Mouse (Mus musculus): ENCODE results near the gene Cerk. TPM values are rescaled to one million over a fixed set of nuclear protein-coding genes. Genes with fewer than 3 reads are reported as not detected.

Gene Cerk
- polyA plus RNA-seq, 1 experiment from 2014 or later, result 6.1 TPM

DNA sequence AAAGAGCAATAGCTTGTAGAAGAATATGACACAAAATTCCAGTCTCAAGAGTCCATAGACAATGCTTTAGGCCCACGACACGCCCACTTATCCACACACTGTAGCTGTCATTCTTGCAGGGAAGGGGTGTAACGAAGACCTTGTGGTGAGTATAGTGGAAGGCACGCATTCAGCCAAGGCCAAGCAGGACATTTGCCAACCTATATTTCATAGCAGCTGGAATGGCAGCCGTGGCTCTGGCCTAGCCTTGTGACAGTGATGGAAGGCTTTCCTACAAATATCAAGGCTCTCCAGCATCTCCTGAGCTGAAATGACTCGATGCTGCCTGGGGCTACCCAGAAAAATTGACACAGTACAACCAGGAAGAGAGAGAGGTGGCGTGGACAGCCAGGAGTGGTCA lies 40.9 kb downstream of the Cerk start:
- H3K9ac ChIP-seq (replicated peaks), result no peak overlapping the region
- H3K4me2 ChIP-seq (ENCODE audit: low read depth, low read length), result no peak overlapping the region
- H3K27ac ChIP-seq (ENCODE audit: low read depth), result no peak overlapping the region
- H3K4me1 ChIP-seq (ENCODE audit: insufficient read depth), result no peaks in the 10 kb centered on the region
- H3K36me3 ChIP-seq (replicated peaks; ENCODE audit: insufficient read depth, low read length), result peaks cover 52% of the 10 kb centered on the region
- ATAC-seq (no peak), DNase-seq (no peak)
- no peaks in the 10 kb centered on the region for H3K9me3 ChIP-seq (ENCODE audit: low read length)
- TF ChIP-seq CTCF (IDR thresholded peaks at IDR 0.05; ENCODE audit: low read depth) (no peak), EP300 (IDR thresholded peaks at IDR 0.05; ENCODE audit: low read depth) (no peak)
- H3K27me3 ChIP-seq (ENCODE audit: insufficient read depth, low read length), result no peaks in the 10 kb centered on the region
- H3K4me3 ChIP-seq (ENCODE audit: low read depth, low read length), result no peak overlapping the region
- 81% methylated on average over 7 of the region's 7 CpGs for WGBS (ENCODE audit: insufficient replicate concordance)

DNA sequence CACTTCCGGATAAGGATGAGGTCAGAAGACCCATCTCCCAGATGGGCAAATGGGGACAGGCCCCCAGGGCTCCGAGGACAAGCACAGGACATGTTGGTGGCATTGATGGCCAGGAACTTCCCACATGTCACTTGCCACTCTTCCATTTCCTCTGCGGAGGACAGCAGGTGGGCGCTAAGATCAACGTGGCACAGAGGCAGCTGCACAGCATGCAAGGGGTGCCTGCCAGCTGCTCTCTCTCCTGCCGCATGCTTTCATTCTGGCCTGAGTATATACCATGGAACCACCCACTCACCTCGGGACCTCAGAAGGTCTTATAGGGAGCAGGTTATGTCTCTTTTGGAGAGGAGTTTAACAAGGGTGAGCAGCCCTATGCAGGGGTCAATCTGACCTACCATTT lies 41.4 kb downstream of the Cerk start:
- H3K27ac ChIP-seq (ENCODE audit: low read depth), result no peak overlapping the region
- WGBS (ENCODE audit: insufficient replicate concordance), result 75% methylated on average over 7 of the region's 7 CpGs
- ATAC-seq (no peak), DNase-seq (no peak)
- no peak for TF ChIP-seq EP300 (IDR thresholded peaks at IDR 0.05; ENCODE audit: low read depth)
- no peak for TF ChIP-seq CTCF (IDR thresholded peaks at IDR 0.05; ENCODE audit: low read depth)
- peaks cover 51% of the 10 kb centered on the region for H3K36me3 ChIP-seq (replicated peaks; ENCODE audit: insufficient read depth, low read length)
- no peaks in the 10 kb centered on the region for H3K9me3 ChIP-seq (ENCODE audit: low read length)
- H3K4me2 ChIP-seq (ENCODE audit: low read depth, low read length), result no peak overlapping the region
- H3K9ac ChIP-seq (replicated peaks), result no peak overlapping the region
- no peak overlapping the region for H3K4me3 ChIP-seq (ENCODE audit: low read depth, low read length)
- H3K27me3 ChIP-seq (ENCODE audit: insufficient read depth, low read length), result no peaks in the 10 kb centered on the region
- no peaks in the 10 kb centered on the region for H3K4me1 ChIP-seq (ENCODE audit: insufficient read depth)

- H3K27ac ChIP-seq (ENCODE audit: low read depth), result no peak overlapping the region
- H3K4me2 ChIP-seq (ENCODE audit: low read depth, low read length), result no peak overlapping the region
- no peaks in the 10 kb centered on the region for H3K27me3 ChIP-seq (ENCODE audit: insufficient read depth, low read length)
- H3K4me1 ChIP-seq (ENCODE audit: insufficient read depth), result no peaks in the 10 kb centered on the region
- TF ChIP-seq EP300 (IDR thresholded peaks at IDR 0.05; ENCODE audit: low read depth) (no peak), CTCF (IDR thresholded peaks at IDR 0.05; ENCODE audit: low read depth) (peak; percentile 93)
- no peak overlapping the region for H3K4me3 ChIP-seq (ENCODE audit: low read depth, low read length)
- ATAC-seq, result no peak
- H3K9ac ChIP-seq (replicated peaks), result no peak overlapping the region
- WGBS (ENCODE audit: insufficient replicate concordance), result 38% methylated on average over 10 of the region's 10 CpGs
- peaks cover 30% of the 10 kb centered on the region for H3K36me3 ChIP-seq (replicated peaks; ENCODE audit: insufficient read depth, low read length)
- H3K9me3 ChIP-seq (ENCODE audit: low read length), result no peaks in the 10 kb centered on the region
- peak; percentile 67 for DNase-seq
These were observed 45.6 kb downstream of the Cerk start for GRCm38 (mm10) chr15:86140323-86140722.

GRCm38 (mm10) chr15:86137638-86138037 lies 48.3 kb downstream of the Cerk start:
- Histone ChIP-seq H3K9ac (replicated peaks) (no peak overlapping the region), H3K27me3 (ENCODE audit: insufficient read depth, low read length) (no peaks in the 10 kb centered on the region), H3K4me3 (ENCODE audit: low read depth, low read length) (no peak overlapping the region), H3K36me3 (replicated peaks; ENCODE audit: insufficient read depth, low read length) (peaks cover 25% of the 10 kb centered on the region), H3K4me1 (ENCODE audit: insufficient read depth) (no peaks in the 10 kb centered on the region), H3K4me2 (ENCODE audit: low read depth, low read length) (no peak overlapping the region), H3K27ac (ENCODE audit: low read depth) (no peak overlapping the region), H3K9me3 (ENCODE audit: low read length) (no peaks in the 10 kb centered on the region)
- WGBS (ENCODE audit: insufficient replicate concordance), result 42% methylated on average over 4 of the region's 4 CpGs
- TF ChIP-seq EP300 (IDR thresholded peaks at IDR 0.05; ENCODE audit: low read depth), result no peak
- TF ChIP-seq CTCF (IDR thresholded peaks at IDR 0.05; ENCODE audit: low read depth), result peak; percentile 71
- DNase-seq (peak; percentile 65), ATAC-seq (no peak)

DNA sequence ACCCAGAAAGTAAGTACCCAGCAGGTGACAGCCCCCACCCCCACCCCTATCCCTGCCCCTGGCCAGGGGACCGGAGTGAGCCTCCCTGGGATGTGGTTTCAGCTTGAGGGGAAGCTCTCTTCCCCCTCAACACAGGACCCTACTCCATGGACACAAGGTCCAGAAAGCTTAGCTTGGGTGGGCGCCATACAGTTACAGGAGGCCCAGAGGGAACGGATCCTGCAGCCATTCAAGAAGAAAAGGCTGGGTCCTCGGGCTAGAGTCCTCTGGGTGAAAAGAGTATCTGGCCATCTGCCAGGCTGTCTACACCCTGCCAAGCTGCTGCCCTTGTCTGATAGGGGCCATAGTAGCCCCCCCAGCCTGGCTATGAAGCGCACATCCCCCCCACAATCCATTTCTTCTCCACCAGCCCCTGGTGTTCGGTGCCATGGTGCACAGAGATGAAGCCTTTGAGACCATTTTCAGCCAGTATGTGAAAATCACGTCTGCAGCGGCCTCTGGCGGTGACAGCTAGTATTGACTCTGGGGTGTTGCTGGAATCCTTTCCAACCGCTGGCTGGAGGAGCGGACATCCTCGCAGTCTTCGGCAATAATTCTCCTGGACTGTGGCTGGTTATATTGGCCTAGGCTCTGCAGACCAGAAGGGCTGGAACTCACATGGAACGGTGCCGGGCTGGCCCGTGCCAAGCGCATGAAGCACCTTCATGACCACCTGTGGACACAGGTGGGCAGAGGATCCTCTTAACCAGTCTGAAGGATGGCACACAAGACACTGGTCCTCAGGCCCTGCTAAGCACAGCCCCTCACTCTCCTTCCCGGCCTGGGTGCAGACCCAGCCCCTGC lies 50.8 kb downstream of the Cerk start:
- H3K27ac ChIP-seq (ENCODE audit: low read depth), result no peak overlapping the region
- WGBS (ENCODE audit: insufficient replicate concordance), result 42% methylated on average over 18 of the region's 18 CpGs
- TF ChIP-seq CTCF (IDR thresholded peaks at IDR 0.05; ENCODE audit: low read depth) (peak; percentile 96), EP300 (IDR thresholded peaks at IDR 0.05; ENCODE audit: low read depth) (no peak)
- peaks cover 34% of the 10 kb centered on the region for H3K36me3 ChIP-seq (replicated peaks; ENCODE audit: insufficient read depth, low read length)
- no peaks in the 10 kb centered on the region for H3K4me1 ChIP-seq (ENCODE audit: insufficient read depth)
- DNase-seq, result peak; percentile 90
- H3K4me2 ChIP-seq (ENCODE audit: low read depth, low read length), result no peak overlapping the region
- peak; percentile 71 for ATAC-seq
- no peak overlapping the region for H3K9ac ChIP-seq (replicated peaks)
- H3K27me3 ChIP-seq (ENCODE audit: insufficient read depth, low read length), result no peaks in the 10 kb centered on the region
- H3K4me3 ChIP-seq (ENCODE audit: low read depth, low read length), result no peak overlapping the region
- H3K9me3 ChIP-seq (ENCODE audit: low read length), result no peaks in the 10 kb centered on the region

- H3K27ac ChIP-seq (ENCODE audit: low read depth), result no peak overlapping the region
- no peaks in the 10 kb centered on the region for H3K27me3 ChIP-seq (ENCODE audit: insufficient read depth, low read length)
- DNase-seq (no peak), ATAC-seq (no peak)
- H3K9me3 ChIP-seq (ENCODE audit: low read length), result no peaks in the 10 kb centered on the region
- TF ChIP-seq EP300 (IDR thresholded peaks at IDR 0.05; ENCODE audit: low read depth) (no peak), CTCF (IDR thresholded peaks at IDR 0.05; ENCODE audit: low read depth) (no peak)
- H3K4me2 ChIP-seq (ENCODE audit: low read depth, low read length), result no peak overlapping the region
- H3K36me3 ChIP-seq (replicated peaks; ENCODE audit: insufficient read depth, low read length), result peaks cover 58% of the 10 kb centered on the region
- 90% methylated on average over 10 of the region's 10 CpGs for WGBS (ENCODE audit: insufficient replicate concordance)
- no peak overlapping the region for H3K4me3 ChIP-seq (ENCODE audit: low read depth, low read length)
- no peaks in the 10 kb centered on the region for H3K4me1 ChIP-seq (ENCODE audit: insufficient read depth)
- H3K9ac ChIP-seq (replicated peaks), result no peak overlapping the region
These were observed 55.3 kb downstream of the Cerk start for GRCm38 (mm10) chr15:86130657-86131056.

Measured in liver, postnatal 0 days (tissue).